Mouse (Mus musculus) testis, adult 2 months (tissue): Measurements from ENCODE around the gene Tenm3.

ENCODE experiments used
- CTCF ChIP-seq: fragments of 200-500 bp; IDR thresholded peaks from 2 replicates; pipeline ENCODE4 v1.5.1; 2012; ENCODE audit warnings: low read depth, mild to moderate bottlenecking, inconsistent platforms, low read length, moderate library complexity; ENCODE audit not compliant: control insufficient read depth, insufficient read depth, insufficient replicate concordance
- POLR2A ChIP-seq: fragments of 200-500 bp; IDR thresholded peaks from 2 replicates; pipeline ENCODE4 v1.6.1; 2012; ENCODE audit warnings: low read depth, mild to moderate bottlenecking, inconsistent platforms, low read length, moderate library complexity; ENCODE audit not compliant: control insufficient read depth

GRCm38 (mm10) chr8:48522004-48522403, 321.7 kb downstream of the Tenm3 start:
- TF ChIP-seq POLR2A (no peak), CTCF (no peak)
